In the genomic region with DNA sequence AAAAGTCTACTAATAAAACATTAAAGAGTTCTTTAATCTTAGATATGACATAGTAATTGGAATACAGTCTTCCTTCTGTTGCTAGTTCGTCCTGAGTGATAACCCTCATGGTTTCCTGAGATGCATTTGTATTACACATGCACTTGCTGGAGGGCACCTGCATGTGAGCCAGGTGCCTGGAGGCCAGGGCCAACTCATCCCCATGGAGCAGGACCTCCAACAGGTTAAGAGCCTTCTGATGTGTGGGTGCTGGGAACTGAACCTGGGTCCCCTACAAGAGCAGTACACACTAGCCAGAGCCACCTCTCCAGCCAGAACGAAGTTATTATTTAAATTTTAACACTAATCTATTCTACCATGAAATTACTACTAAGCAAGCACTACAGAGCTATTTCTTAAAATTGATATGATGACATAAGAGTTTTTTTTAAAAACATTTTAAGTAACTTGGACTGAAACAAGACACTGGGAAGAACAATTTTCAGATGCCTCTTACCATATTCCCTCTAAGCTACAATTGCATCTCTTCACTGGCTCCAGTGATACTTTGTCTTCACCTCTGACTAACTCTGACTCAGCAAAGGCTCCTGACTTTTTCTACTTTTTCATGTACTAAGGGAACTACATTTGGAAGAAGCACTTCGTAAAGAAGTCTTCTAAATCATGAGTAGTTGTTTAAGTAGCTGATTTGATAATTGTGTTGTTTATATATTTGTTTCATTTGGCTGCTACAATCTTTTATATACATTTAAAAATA, we compare ENCODE assay signal across 28 mouse cellular contexts. TPM values are rescaled to one million over a fixed set of nuclear protein-coding genes. Genes with fewer than 3 reads are reported as not detected.
DNase-seq lines count a peak whose midpoint lies in the region; ATAC-seq and TF ChIP-seq lines count a peak whose summit lies in the region.
"Had no signal": no experiment of that assay in that cellular context is flagged by ENCODE, and none has a peak within 500 bp of the region (broad histone marks: within the 10 kb centered on the region; RNA-seq: fewer than 3 reads in every experiment).

No protein-coding gene starts in this region.

- peaks cover 40% of the 10 kb centered on the region for H3K4me1 ChIP-seq in kidney, embryonic 16.5 days (ENCODE audit: insufficient read depth, low read length)
- peaks cover 40% of the 10 kb centered on the region for H3K4me1 ChIP-seq in kidney, adult 2 months (ENCODE audit: control insufficient read depth, insufficient read depth, low read length)

- peaks cover 76% of the 10 kb centered on the region for H3K79me3 ChIP-seq in C2C12 (ENCODE audit: low read depth)

- H3ac ChIP-seq in C2C12 (ENCODE audit: control insufficient read depth, insufficient read length, low read depth) = no peak overlapping the region
- no peak overlapping the region for H3ac ChIP-seq in myocyte (ENCODE audit: control insufficient read depth, insufficient read length)

- no peaks in the 10 kb centered on the region for H3K36me3 ChIP-seq in kidney, embryonic 16.5 days (ENCODE audit: insufficient read depth, low read length)
- no peaks in the 10 kb centered on the region; the same call in 1 of the 2 replicates for H3K36me3 ChIP-seq in kidney, adult 2 months (ENCODE audit: control insufficient read depth, insufficient read depth, low read length)
- H3K36me3 ChIP-seq in C2C12 (ENCODE audit: control insufficient read depth, insufficient read depth) = no peaks in the 10 kb centered on the region
- no peaks in the 10 kb centered on the region for H3K36me3 ChIP-seq in myocyte (ENCODE audit: control insufficient read depth, insufficient read depth)
- H3K36me3 ChIP-seq: forebrain, embryonic 12.5 days; forebrain, embryonic 15.5 days; heart, embryonic 15.5 days had no signal

- H3K9ac ChIP-seq in kidney, embryonic 16.5 days (replicated peaks; ENCODE audit: low read length) = no peak overlapping the region
- H3K9ac ChIP-seq: embryonic facial prominence, embryonic 13.5 days; forebrain, embryonic 12.5 days; forebrain, embryonic 15.5 days; heart, embryonic 15.5 days; hindbrain, embryonic 14.5 days had no signal

- peaks cover 94% of the 10 kb centered on the region for H3K79me2 ChIP-seq in C2C12 (ENCODE audit: control insufficient read depth, insufficient read depth)
- peaks cover 95% of the 10 kb centered on the region for H3K79me2 ChIP-seq in myocyte (ENCODE audit: control insufficient read depth, insufficient read depth)

- TF ChIP-seq POLR2A in kidney, adult 2 months (IDR thresholded peaks at IDR 0.05; ENCODE audit: low read depth, low read length) = no peak
- no peak for TF ChIP-seq POLR2A in myocyte (IDR thresholded peaks at IDR 0.05; ENCODE audit: insufficient read length, low read depth)

- 0 out of 2 replicates have a peak overlapping the region, but pooled peaks have one; percentile 7 for H3K27ac ChIP-seq in kidney, embryonic 16.5 days (ENCODE audit: low read length)
- H3K27ac ChIP-seq in kidney, adult 2 months (ENCODE audit: insufficient read depth, low read depth, low read length) = no peak overlapping the region
- H3K27ac ChIP-seq: embryonic facial prominence, embryonic 10.5 days; embryonic facial prominence, embryonic 13.5 days; forebrain, embryonic 12.5 days; forebrain, embryonic 15.5 days; heart, embryonic 10.5 days; hindbrain, embryonic 14.5 days; hindbrain, postnatal 0 days had no signal

- no peak overlapping the region for H3K4me3 ChIP-seq in kidney, embryonic 16.5 days (ENCODE audit: low read length)
- H3K4me3 ChIP-seq in kidney, adult 2 months (ENCODE audit: insufficient read depth, low read depth, low read length) = no peak overlapping the region
- H3K4me3 ChIP-seq in C2C12 (ENCODE audit: insufficient read depth, poor library complexity, severe bottlenecking) (no peak overlapping the region), myocyte (no peak overlapping the region)
- H3K4me3 ChIP-seq: embryonic facial prominence, embryonic 10.5 days; embryonic facial prominence, embryonic 13.5 days; forebrain, embryonic 12.5 days; forebrain, embryonic 15.5 days; heart, embryonic 10.5 days; heart, embryonic 15.5 days had no signal

- TF ChIP-seq CTCF in kidney, adult 2 months (conservative IDR thresholded peaks at IDR 0.05; ENCODE audit: insufficient read depth, insufficient read length, low read depth, low read length) = no peak
- TF ChIP-seq CTCF in C2C12 (IDR thresholded peaks at IDR 0.05; ENCODE audit: control insufficient read depth, insufficient read depth, insufficient read length) = no peak

- H3K27me3 ChIP-seq in kidney, embryonic 16.5 days (ENCODE audit: insufficient read depth, low read length) = no peaks in the 10 kb centered on the region
- no peaks in the 10 kb centered on the region for H3K27me3 ChIP-seq in kidney, adult 2 months (replicated peaks; ENCODE audit: control insufficient read depth, insufficient read depth, low read length)
- H3K27me3 ChIP-seq in C2C12 (ENCODE audit: control insufficient read depth, insufficient read depth, insufficient read length) (no peaks in the 10 kb centered on the region), myocyte (ENCODE audit: control insufficient read depth, insufficient read depth, insufficient read length) (no peaks in the 10 kb centered on the region)
- H3K27me3 ChIP-seq: embryonic facial prominence, embryonic 13.5 days; forebrain, embryonic 12.5 days; forebrain, embryonic 15.5 days; heart, embryonic 15.5 days had no signal

- ATAC-seq in kidney, embryonic 16.5 days (ENCODE audit: low FRiP score, low TSS enrichment) = no peak
- ATAC-seq: forebrain, embryonic 15.5 days; hindbrain, postnatal 0 days; inflammation-experienced regulatory T-cells, adult 6 months; intestine, embryonic 16.5 days had no signal

- WGBS in kidney, embryonic 16.5 days = 88% methylated on average over 3 of the region's 3 CpGs
- WGBS in kidney, adult 2 months = 55% methylated on average over 3 of the region's 3 CpGs

- H3K9me3 ChIP-seq in kidney, embryonic 16.5 days (ENCODE audit: low read length) = no peaks in the 10 kb centered on the region
- H3K9me3 ChIP-seq: embryonic facial prominence, embryonic 10.5 days; embryonic facial prominence, embryonic 13.5 days; forebrain, embryonic 12.5 days; forebrain, embryonic 15.5 days; heart, embryonic 10.5 days; heart, embryonic 15.5 days had no signal

- DNase-seq in heart, adult 11 months = peak; percentile 90
- no peak for DNase-seq in heart, adult 9 months (ENCODE audit: low spot score in 2 of 2)
- no peak for DNase-seq in kidney, adult 2 months
- no peak for DNase-seq in cerebellum, postnatal 14 days
- DNase-seq: adrenal gland, adult 2 months; adrenal gland, postnatal 14 days; cerebellum, adult 11 months; cerebellum, adult 2 months; cerebellum, adult 9-11 months; cerebellum, postnatal 36 days; gastrocnemius, postnatal 36 days; heart, postnatal 14 days; heart, postnatal 4 days; kidney, adult 18-20 months had no signal

- H3K4me2 ChIP-seq in kidney, embryonic 16.5 days (replicated peaks; ENCODE audit: low read depth, low read length) = no peak overlapping the region
- peak overlapping the region; percentile 49 for H3K4me2 ChIP-seq in myocyte (ENCODE audit: low read depth)
- H3K4me2 ChIP-seq: embryonic facial prominence, embryonic 13.5 days; forebrain, embryonic 12.5 days; forebrain, embryonic 15.5 days; hindbrain, embryonic 14.5 days had no signal

TF ChIP-seq in C2C12, 6 proteins besides CTCF, POLR2A, EP300 and RAD21:
- TF ChIP-seq FOSL1 (IDR thresholded peaks at IDR 0.05; ENCODE audit: insufficient read depth, low read length, poor library complexity, severe bottlenecking) = peak; percentile 55
- no peak for TF ChIP-seq CEBPB (IDR thresholded peaks at IDR 0.05; ENCODE audit: low read depth)
- no peak for TF ChIP-seq MYOG (IDR thresholded peaks at IDR 0.05; ENCODE audit: control insufficient read depth, extremely low read depth, insufficient read length)
- TF ChIP-seq MYOD1 (IDR thresholded peaks at IDR 0.05; ENCODE audit: control insufficient read depth, insufficient read length, low read depth) = no peak
- no peak for TF ChIP-seq MAX (IDR thresholded peaks at IDR 0.05)

TF ChIP-seq in myocyte, 11 proteins besides CTCF, POLR2A, EP300 and RAD21:
- TF ChIP-seq MYOG (IDR thresholded peaks at IDR 0.05; ENCODE audit: control insufficient read depth in 1 of 3, insufficient read depth in 1 of 3, insufficient read length in 2 of 3, low read depth in 2 of 3) (no peak), MAX (IDR thresholded peaks at IDR 0.05; ENCODE audit: low read depth) (no peak)
TF ChIP-seq in myocyte: peak in this region for 0.

RNA-seq across cellular contexts. Expression of gene Arhgef12, which starts 9.1 kb away (rescaled TPM):
- polyA plus RNA-seq in kidney, embryonic 16.5 days (2015; fragmentation: Nextera tagmentation; extraction: Ambion mirVana) = 13.0 and 16.5 TPM in 2 replicates
- polyA plus RNA-seq in kidney, adult 2 months (2012; rRNA removed) = 47.6 and 48.0 TPM in 2 replicates
- polyA plus RNA-seq in C2C12 (2012; fragmentation: generic; extraction: Trizol) (13.8 TPM), myocyte (2012; fragmentation: generic; extraction: Trizol) (12.9 TPM)

RNA-seq across cellular contexts. Expression of gene Tmem136, which starts 18.4 kb away (rescaled TPM):
- 9.2 and 9.7 TPM in 2 replicates for polyA plus RNA-seq in kidney, embryonic 16.5 days (2015; fragmentation: Nextera tagmentation; extraction: Ambion mirVana)
- 12.4 and 13.2 TPM in 2 replicates for polyA plus RNA-seq in kidney, adult 2 months (2012; rRNA removed)
- polyA plus RNA-seq in C2C12 (2012; fragmentation: generic; extraction: Trizol) (0.12 TPM), myocyte (2012; fragmentation: generic; extraction: Trizol) (0.07 TPM)
- polyA plus RNA-seq: erythroblast, embryonic 14.5 days had no signal
